8 mouse cellular contexts compared by ENCODE assay signal in the genomic region with DNA sequence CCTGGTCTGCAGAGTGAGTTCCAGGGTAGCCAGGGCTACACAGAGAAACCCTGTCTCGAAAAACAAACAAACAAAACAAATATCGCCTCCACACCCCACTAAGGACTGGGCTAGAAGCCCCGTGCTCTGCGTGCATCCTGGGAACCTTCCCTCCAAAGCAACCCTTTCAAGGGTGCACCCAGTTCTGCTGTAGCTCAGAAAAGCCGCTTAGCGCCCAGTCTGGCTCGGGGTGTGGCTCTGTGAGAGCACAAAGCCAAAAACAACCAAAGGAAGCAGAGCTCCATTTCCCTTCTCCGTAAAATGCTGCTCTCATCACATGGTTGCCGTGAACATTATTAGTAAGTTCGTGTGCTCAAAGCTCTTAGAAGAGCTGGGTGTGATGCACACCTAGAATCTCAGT. TPM values are rescaled to one million over a fixed set of nuclear protein-coding genes. Genes with fewer than 3 reads are reported as not detected.
DNase-seq lines count a peak whose midpoint lies in the region; ATAC-seq lines count a peak whose summit lies in the region.

No protein-coding gene starts in this region.

- no peaks in the 10 kb centered on the region for H3K27me3 ChIP-seq in embryonic facial prominence, embryonic 11.5 days (ENCODE audit: control insufficient read depth, insufficient read depth, low read length)
- H3K27me3 ChIP-seq in hindbrain, embryonic 13.5 days, result peaks cover 12% of the 10 kb centered on the region
- peaks cover 2% of the 10 kb centered on the region; the same call in 1 of the 2 replicates for H3K27me3 ChIP-seq in lung, embryonic 16.5 days (ENCODE audit: control insufficient read depth, insufficient read depth, low read depth, low read length)
- H3K27me3 ChIP-seq in stomach, embryonic 16.5 days (ENCODE audit: control insufficient read depth, insufficient read depth, low read length), result no peaks in the 10 kb centered on the region

- H3K4me3 ChIP-seq in embryonic facial prominence, embryonic 11.5 days (ENCODE audit: low read depth, low read length), result peak overlapping the region; percentile 43
- H3K4me3 ChIP-seq in hindbrain, embryonic 13.5 days, result peak overlapping the region; percentile 52
- peak overlapping the region; percentile 59 for H3K4me3 ChIP-seq in lung, embryonic 16.5 days (ENCODE audit: low read length)
- peak overlapping the region; percentile 64 for H3K4me3 ChIP-seq in stomach, embryonic 16.5 days (replicated peaks; ENCODE audit: low read length)

- no peak overlapping the region for H3K27ac ChIP-seq in embryonic facial prominence, embryonic 11.5 days (replicated peaks; ENCODE audit: low read depth, low read length)
- H3K27ac ChIP-seq in hindbrain, embryonic 13.5 days, result no peak overlapping the region
- H3K27ac ChIP-seq in lung, embryonic 16.5 days (ENCODE audit: low read length), result no peak overlapping the region
- no peak overlapping the region for H3K27ac ChIP-seq in stomach, embryonic 16.5 days (ENCODE audit: low read length)

- DNase-seq in adrenal gland, postnatal 14 days, result peak; percentile 41
- no peak for DNase-seq in adrenal gland, postnatal 25 days
- no peak for DNase-seq in embryonic facial prominence, embryonic 11.5 days (ENCODE audit: low spot score)
- DNase-seq in layer of hippocampus, adult 11-12 months (ENCODE audit: low spot score), result no peak
- DNase-seq in right cerebral cortex, adult 2 months (ENCODE audit: low spot score in 2 of 2), result no peak

- H3K4me2 ChIP-seq in embryonic facial prominence, embryonic 11.5 days (ENCODE audit: low read depth, low read length), result peak overlapping the region; percentile 78
- H3K4me2 ChIP-seq in hindbrain, embryonic 13.5 days, result peak overlapping the region; percentile 81
- peak overlapping the region; percentile 94 for H3K4me2 ChIP-seq in lung, embryonic 16.5 days (ENCODE audit: low read depth, low read length)
- peak overlapping the region; percentile 93 for H3K4me2 ChIP-seq in stomach, embryonic 16.5 days (ENCODE audit: low read depth, low read length)

- H3K9ac ChIP-seq in embryonic facial prominence, embryonic 11.5 days (replicated peaks; ENCODE audit: low read length), result no peak overlapping the region
- peak overlapping the region; percentile 76 for H3K9ac ChIP-seq in hindbrain, embryonic 13.5 days
- peak overlapping the region; percentile 68 for H3K9ac ChIP-seq in lung, embryonic 16.5 days (ENCODE audit: low read length)
- H3K9ac ChIP-seq in stomach, embryonic 16.5 days (ENCODE audit: low read length), result peak overlapping the region; percentile 75

- no peak for ATAC-seq in embryonic facial prominence, embryonic 11.5 days (replicated peaks; ENCODE audit: insufficient number of reproducible peaks, low FRiP score, low TSS enrichment, low read depth)
- ATAC-seq in hindbrain, embryonic 13.5 days (ENCODE audit: low FRiP score), result 0 out of 2 replicates have a peak, but pooled peaks have one; percentile 29
- ATAC-seq in lung, embryonic 16.5 days (ENCODE audit: low read depth), result peak; percentile 4
- ATAC-seq in stomach, embryonic 16.5 days (ENCODE audit: insufficient read depth, low FRiP score), result 0 out of 2 replicates have a peak, but pooled peaks have one; percentile 8

- no peaks in the 10 kb centered on the region for H3K36me3 ChIP-seq in embryonic facial prominence, embryonic 11.5 days (replicated peaks; ENCODE audit: control insufficient read depth, insufficient read depth, low read depth, low read length)
- no peaks in the 10 kb centered on the region for H3K36me3 ChIP-seq in hindbrain, embryonic 13.5 days
- H3K36me3 ChIP-seq in lung, embryonic 16.5 days (ENCODE audit: control insufficient read depth, insufficient read depth, low read length), result no peaks in the 10 kb centered on the region
- no peaks in the 10 kb centered on the region for H3K36me3 ChIP-seq in stomach, embryonic 16.5 days (ENCODE audit: control insufficient read depth, insufficient read depth, low read length)

- H3K9me3 ChIP-seq in embryonic facial prominence, embryonic 11.5 days (replicated peaks; ENCODE audit: control insufficient read depth, low read length), result no peaks in the 10 kb centered on the region
- no peaks in the 10 kb centered on the region for H3K9me3 ChIP-seq in hindbrain, embryonic 13.5 days
- no peaks in the 10 kb centered on the region for H3K9me3 ChIP-seq in lung, embryonic 16.5 days (ENCODE audit: control insufficient read depth, low read length)
- H3K9me3 ChIP-seq in stomach, embryonic 16.5 days (replicated peaks; ENCODE audit: control insufficient read depth, low read length), result no peaks in the 10 kb centered on the region

- no peaks in the 10 kb centered on the region for H3K4me1 ChIP-seq in embryonic facial prominence, embryonic 11.5 days (ENCODE audit: control insufficient read depth, insufficient read depth, low read length)
- H3K4me1 ChIP-seq in hindbrain, embryonic 13.5 days (replicated peaks), result peaks cover 16% of the 10 kb centered on the region
- H3K4me1 ChIP-seq in lung, embryonic 16.5 days (replicated peaks; ENCODE audit: control insufficient read depth, insufficient read depth, low read length), result peaks cover 6% of the 10 kb centered on the region
- 0 out of 2 replicates have a peak, but pooled peaks cover 5% of the 10 kb centered on the region for H3K4me1 ChIP-seq in stomach, embryonic 16.5 days (ENCODE audit: control insufficient read depth, insufficient read depth, low read length)

- WGBS in embryonic facial prominence, embryonic 11.5 days, result 15% methylated on average over 10 of the region's 10 CpGs
- WGBS in hindbrain, embryonic 13.5 days, result 12% methylated on average over 10 of the region's 10 CpGs
- WGBS in lung, embryonic 16.5 days, result 9% methylated on average over 10 of the region's 10 CpGs
- 14% methylated on average over 10 of the region's 10 CpGs for WGBS in stomach, embryonic 16.5 days

RNA-seq across cellular contexts. Expression of a gene that starts 0.5 kb away (rescaled TPM):
- 4.5 and 6.0 TPM in 2 replicates for total RNA-seq in adrenal gland, postnatal 14 days (2021)
- 10.6 and 19.7 TPM in 2 replicates for total RNA-seq in adrenal gland, postnatal 25 days (2021)
- 1.4 and 1.7 TPM in 2 replicates for polyA plus RNA-seq in embryonic facial prominence, embryonic 11.5 days (2014; fragmentation: Nextera tagmentation; extraction: Ambion mirVana)
- 0.97 and 1.5 TPM in 2 replicates for polyA plus RNA-seq in hindbrain, embryonic 13.5 days (2015; fragmentation: Nextera tagmentation; extraction: Ambion mirVana)
- polyA plus RNA-seq in lung, embryonic 16.5 days (2015; fragmentation: Nextera tagmentation; extraction: Ambion mirVana), result 5.0 and 5.2 TPM in 2 replicates
- 2.4 and 2.8 TPM in 2 replicates for polyA plus RNA-seq in stomach, embryonic 16.5 days (2015; fragmentation: Nextera tagmentation; extraction: Ambion mirVana)

RNA-seq across cellular contexts. Expression of a gene that starts 11.9 kb away (rescaled TPM):
- total RNA-seq in adrenal gland, postnatal 14 days (2021), result 104 and 107 TPM in 2 replicates
- total RNA-seq in adrenal gland, postnatal 25 days (2021), result 113 and 126 TPM in 2 replicates
- polyA plus RNA-seq in embryonic facial prominence, embryonic 11.5 days (2014; fragmentation: Nextera tagmentation; extraction: Ambion mirVana), result 58.2 and 64.9 TPM in 2 replicates
- 97.5 and 98.9 TPM in 2 replicates for polyA plus RNA-seq in hindbrain, embryonic 13.5 days (2015; fragmentation: Nextera tagmentation; extraction: Ambion mirVana)
- polyA plus RNA-seq in lung, embryonic 16.5 days (2015; fragmentation: Nextera tagmentation; extraction: Ambion mirVana), result 88.1 and 92.0 TPM in 2 replicates
- 72.6 and 75.2 TPM in 2 replicates for polyA plus RNA-seq in stomach, embryonic 16.5 days (2015; fragmentation: Nextera tagmentation; extraction: Ambion mirVana)

RNA-seq across cellular contexts. Expression of a gene that starts 32.1 kb away (rescaled TPM):
- total RNA-seq in adrenal gland, postnatal 14 days (2021), result 2.8 and 3.0 TPM in 2 replicates
- total RNA-seq in adrenal gland, postnatal 25 days (2021), result 2.1 and 3.2 TPM in 2 replicates
- polyA plus RNA-seq in embryonic facial prominence, embryonic 11.5 days (2014; fragmentation: Nextera tagmentation; extraction: Ambion mirVana), result 3.0 and 4.2 TPM in 2 replicates
- polyA plus RNA-seq in hindbrain, embryonic 13.5 days (2015; fragmentation: Nextera tagmentation; extraction: Ambion mirVana), result 28.1 and 34.2 TPM in 2 replicates
- 0.40 and 0.62 TPM in 2 replicates for polyA plus RNA-seq in lung, embryonic 16.5 days (2015; fragmentation: Nextera tagmentation; extraction: Ambion mirVana)
- polyA plus RNA-seq in stomach, embryonic 16.5 days (2015; fragmentation: Nextera tagmentation; extraction: Ambion mirVana), result 1.8 and 2.3 TPM in 2 replicates

RNA-seq across cellular contexts. Expression of a gene that starts 50.7 kb away (rescaled TPM):
- total RNA-seq in adrenal gland, postnatal 14 days (2021), result 145 and 149 TPM in 2 replicates
- total RNA-seq in adrenal gland, postnatal 25 days (2021), result 117 and 119 TPM in 2 replicates
- 25.4 and 26.4 TPM in 2 replicates for polyA plus RNA-seq in embryonic facial prominence, embryonic 11.5 days (2014; fragmentation: Nextera tagmentation; extraction: Ambion mirVana)
- 32.2 and 34.3 TPM in 2 replicates for polyA plus RNA-seq in hindbrain, embryonic 13.5 days (2015; fragmentation: Nextera tagmentation; extraction: Ambion mirVana)
- 39.2 and 39.3 TPM in 2 replicates for polyA plus RNA-seq in lung, embryonic 16.5 days (2015; fragmentation: Nextera tagmentation; extraction: Ambion mirVana)
- polyA plus RNA-seq in stomach, embryonic 16.5 days (2015; fragmentation: Nextera tagmentation; extraction: Ambion mirVana), result 35.8 and 38.9 TPM in 2 replicates

RNA-seq across cellular contexts. Expression of a gene that starts 53.5 kb away (rescaled TPM):
- total RNA-seq in adrenal gland, postnatal 14 days (2021), result 14.7 and 16.0 TPM in 2 replicates
- 17.0 and 22.8 TPM in 2 replicates for total RNA-seq in adrenal gland, postnatal 25 days (2021)
- 19.6 and 20.7 TPM in 2 replicates for polyA plus RNA-seq in embryonic facial prominence, embryonic 11.5 days (2014; fragmentation: Nextera tagmentation; extraction: Ambion mirVana)
- polyA plus RNA-seq in hindbrain, embryonic 13.5 days (2015; fragmentation: Nextera tagmentation; extraction: Ambion mirVana), result 16.4 and 16.9 TPM in 2 replicates
- 7.4 and 8.1 TPM in 2 replicates for polyA plus RNA-seq in lung, embryonic 16.5 days (2015; fragmentation: Nextera tagmentation; extraction: Ambion mirVana)
- 4.5 and 5.2 TPM in 2 replicates for polyA plus RNA-seq in stomach, embryonic 16.5 days (2015; fragmentation: Nextera tagmentation; extraction: Ambion mirVana)
